Mouse (Mus musculus): ENCODE measurements around the gene Olfr561.

Gene Olfr561

DNA sequence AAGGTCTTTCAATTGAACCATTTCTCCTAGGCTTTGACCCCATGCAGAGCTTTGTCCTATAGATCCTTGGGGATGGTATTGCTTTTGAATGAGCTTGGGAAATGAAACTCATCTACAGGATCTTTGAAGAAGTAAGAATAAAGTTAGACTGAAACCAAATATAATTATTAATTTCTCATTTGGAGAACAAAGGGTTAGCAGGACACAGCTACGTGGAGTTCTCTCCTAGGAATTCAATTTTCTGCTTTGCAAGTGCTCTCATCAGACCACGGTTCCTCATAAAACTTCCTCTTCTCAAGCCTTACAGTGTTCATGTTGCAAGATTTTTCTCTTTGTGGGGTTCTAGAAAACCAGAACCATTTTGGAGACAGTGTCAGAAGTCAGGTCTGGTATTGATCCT lies at the start of gene Olfr561:
Olfr561 (plus strand) TSS at position 301 of the 400 bp plus-strand sequence.
- DNase-seq (ENCODE audit: low read depth, low spot score) = no peak

DNA sequence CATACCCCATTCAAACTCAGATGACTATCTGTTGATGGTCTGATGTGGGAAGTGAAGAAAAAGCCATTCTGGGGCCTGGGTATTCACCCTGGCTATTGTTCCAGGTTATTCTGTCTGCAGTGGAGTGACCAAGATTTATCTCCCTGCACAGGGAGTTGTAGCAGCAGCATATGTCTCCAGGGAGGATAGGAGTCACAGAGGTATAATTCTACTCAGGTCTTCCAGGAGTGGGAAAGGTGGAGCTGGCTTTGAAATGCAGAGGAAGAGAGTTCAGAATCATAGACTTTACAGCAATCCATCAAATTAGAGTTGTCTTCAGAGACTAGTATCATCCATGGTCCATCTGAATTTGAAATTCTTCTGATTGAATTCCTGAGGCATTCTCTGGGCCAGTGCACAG lies 43.6 kb upstream of the Olfr561 start, which contains the start of gene Olfr559:
Olfr559 (minus strand) TSS at position 101 of the 400 bp plus-strand sequence.
- no peak for DNase-seq (ENCODE audit: low read depth, low spot score)

DNA sequence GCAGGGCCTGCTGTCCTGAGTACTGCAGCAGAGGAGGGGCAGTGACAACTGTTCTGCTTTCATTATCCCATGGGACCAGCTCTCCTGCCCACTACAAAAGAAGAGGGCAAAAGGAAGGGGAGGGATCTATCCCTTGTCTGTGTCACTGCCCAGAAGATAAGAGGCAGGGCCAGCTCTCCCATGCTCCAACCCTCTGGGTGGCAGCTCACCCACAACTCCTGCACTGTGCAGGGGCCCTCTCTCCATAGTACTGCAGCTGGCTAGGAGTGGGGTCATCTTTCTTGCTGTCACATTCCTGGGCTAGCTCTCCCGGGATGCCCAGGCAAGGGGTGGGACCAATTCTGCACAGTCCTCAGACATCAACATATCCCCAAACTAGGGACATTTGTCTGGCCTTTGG lies 37.2 kb upstream of the Olfr561 start:
- DNase-seq (ENCODE audit: low read depth, low spot score) = no peak

DNA sequence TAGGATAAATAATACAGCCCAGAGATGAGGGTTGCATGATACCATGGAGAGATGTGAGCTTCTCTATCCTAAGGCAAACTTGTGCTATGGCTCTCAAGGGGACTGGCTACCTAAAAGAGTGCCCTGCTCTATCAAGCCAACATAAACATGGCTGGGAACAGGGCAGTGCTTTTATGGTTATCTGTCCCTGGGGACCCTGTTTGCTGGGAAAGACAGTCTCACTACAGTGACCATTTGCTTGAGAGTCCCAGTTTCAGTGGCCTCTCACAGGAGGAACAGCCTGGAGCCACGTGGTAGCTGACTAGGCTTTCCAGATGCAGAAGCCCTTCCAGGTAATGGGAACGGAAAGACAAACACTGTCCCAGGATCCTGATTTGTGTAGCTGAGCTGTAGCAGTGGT lies 33.3 kb upstream of the Olfr561 start:
- no peak for DNase-seq (ENCODE audit: low read depth, low spot score)

DNA sequence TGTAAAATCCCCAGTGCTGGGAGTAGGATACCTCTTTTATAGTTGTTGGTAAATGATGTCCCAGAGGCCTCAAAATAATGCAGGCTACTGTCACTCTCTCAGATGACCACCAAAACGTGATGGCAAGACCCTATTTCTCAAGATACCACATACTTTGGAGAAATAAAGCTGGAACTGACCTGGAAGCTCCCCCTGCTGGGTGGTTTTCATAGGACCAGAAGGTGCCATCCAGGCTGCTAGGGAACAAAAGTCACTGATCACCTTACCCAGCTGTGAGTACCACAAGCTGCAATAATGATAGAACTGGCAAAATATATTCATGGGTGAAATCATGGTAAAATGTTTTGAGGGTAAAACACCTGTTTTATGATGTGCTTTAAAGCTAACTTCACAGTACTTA lies 18.9 kb upstream of the Olfr561 start:
- DNase-seq (ENCODE audit: low read depth, low spot score) = no peak

DNA sequence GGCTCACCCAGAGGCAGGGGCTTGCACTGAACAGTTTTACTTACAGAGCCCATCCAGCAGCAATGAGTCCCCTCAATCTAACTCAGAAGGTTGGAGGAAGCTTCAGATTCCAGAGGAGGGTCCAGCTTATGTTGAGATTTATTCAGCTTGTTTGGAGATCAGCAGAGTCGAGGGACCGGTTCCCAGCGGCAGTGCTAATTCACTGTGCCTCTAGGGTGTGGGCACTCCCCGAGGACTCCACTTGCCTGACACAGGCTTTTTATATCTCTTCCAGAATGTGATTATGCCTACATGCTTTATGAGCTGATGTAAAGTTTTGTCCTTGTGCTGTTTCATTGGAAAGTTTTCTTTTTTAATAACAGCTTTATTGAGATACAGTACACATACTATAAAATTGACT lies 11.8 kb upstream of the Olfr561 start, which contains the start of the genes Olfr560 and Olfr78:
Olfr560 (minus strand) TSS at position 101 of the 400 bp plus-strand sequence.
Olfr78 (minus strand) TSS at position 206 of the 400 bp plus-strand sequence.
- no peak for DNase-seq (ENCODE audit: low read depth, low spot score)

DNA sequence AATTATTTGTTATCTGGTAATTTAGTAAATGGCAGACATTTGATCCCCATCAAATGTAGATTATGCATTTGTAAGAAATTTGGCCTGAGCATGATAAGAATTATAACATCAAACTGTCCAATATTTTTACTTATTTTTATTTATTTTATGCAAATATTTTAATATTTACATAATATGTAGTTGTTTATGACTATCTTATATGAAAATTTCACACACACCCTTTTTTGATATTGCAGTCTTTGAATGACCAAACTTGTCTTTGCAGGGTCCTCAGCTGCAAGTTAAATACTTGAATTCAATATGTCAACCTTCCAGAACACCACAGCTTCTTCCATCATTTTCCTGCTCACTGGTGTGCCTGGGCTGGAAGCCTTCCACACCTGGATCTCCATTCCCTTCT lies 32.2 kb downstream of the Olfr561 start, which contains the start of gene Olfr564:
Olfr564 (plus strand) TSS at position 301 of the 400 bp plus-strand sequence.
- no peak for DNase-seq (ENCODE audit: low read depth, low spot score)
